8 mouse cellular contexts compared by ENCODE assay signal in the genomic region with DNA sequence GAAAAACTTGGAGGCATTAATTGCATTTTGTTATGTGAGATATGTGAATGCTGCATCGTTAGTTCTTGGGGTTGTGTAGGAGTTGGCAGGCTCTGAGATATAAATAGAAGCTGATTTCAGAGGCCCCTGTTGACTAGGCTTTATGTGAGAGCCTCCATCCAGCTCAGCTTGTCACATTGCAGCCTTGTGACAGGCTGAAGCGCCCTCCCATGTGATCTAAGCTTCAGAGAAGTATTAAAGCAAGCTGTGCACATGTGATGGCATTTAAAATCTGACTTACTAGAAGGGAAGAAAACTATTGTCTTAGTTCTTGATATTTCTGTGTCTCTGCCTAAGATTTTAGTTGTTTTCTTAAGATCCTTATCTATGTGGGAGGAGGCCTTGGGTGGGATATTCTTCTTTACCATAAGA. TPM values are rescaled to one million over a fixed set of nuclear protein-coding genes. Genes with fewer than 3 reads are reported as not detected.
A peak's percentile ranks its signal among the peaks of the same experiment; 100 is the strongest.
DNase-seq lines count a peak whose midpoint lies in the region; ATAC-seq lines count a peak whose summit lies in the region.

No protein-coding gene starts in this region.

- peak overlapping the region; percentile 47 for H3K9ac ChIP-seq in embryonic facial prominence, embryonic 11.5 days (replicated peaks; ENCODE audit: low read length)
- H3K9ac ChIP-seq in midbrain, embryonic 11.5 days (ENCODE audit: low read length) = peak overlapping the region; percentile 66

- peak overlapping the region; percentile 55 for H3K4me2 ChIP-seq in embryonic facial prominence, embryonic 11.5 days (ENCODE audit: low read depth, low read length)
- H3K4me2 ChIP-seq in midbrain, embryonic 11.5 days = peak overlapping the region; percentile 55

- peak; percentile 89 for DNase-seq in 416B (ENCODE audit: low read depth)
- peak; percentile 73 for DNase-seq in adrenal gland, postnatal 14 days
- DNase-seq in embryonic facial prominence, embryonic 11.5 days (ENCODE audit: low spot score) = peak; percentile 72
- peak; percentile 99 for DNase-seq in heart, adult 11 months
- DNase-seq in kidney, adult 11 months = peak; percentile 68
- peak; percentile 42 for DNase-seq in limb, embryonic 10.5 days (ENCODE audit: low spot score)
- DNase-seq in midbrain, embryonic 11.5 days (ENCODE audit: low spot score, missing footprints) = peak; percentile 94
- peak; percentile 96 for DNase-seq in skeletal muscle tissue, adult 2 months (ENCODE audit: low read depth, low spot score)

- peaks cover 5% of the 10 kb centered on the region for H3K36me3 ChIP-seq in embryonic facial prominence, embryonic 11.5 days (replicated peaks; ENCODE audit: control insufficient read depth, insufficient read depth, low read depth, low read length)
- peaks cover 30% of the 10 kb centered on the region for H3K36me3 ChIP-seq in limb, embryonic 10.5 days
- H3K36me3 ChIP-seq in midbrain, embryonic 11.5 days (ENCODE audit: control insufficient read depth, insufficient read depth, low read length) = peaks cover 9% of the 10 kb centered on the region; the same call in 1 of the 2 replicates

- no peaks in the 10 kb centered on the region for H3K9me3 ChIP-seq in embryonic facial prominence, embryonic 11.5 days (replicated peaks; ENCODE audit: control insufficient read depth, low read length)
- H3K9me3 ChIP-seq in limb, embryonic 10.5 days (replicated peaks) = no peaks in the 10 kb centered on the region
- no peaks in the 10 kb centered on the region for H3K9me3 ChIP-seq in midbrain, embryonic 11.5 days (ENCODE audit: control insufficient read depth, low read length)

- no peaks in the 10 kb centered on the region for H3K27me3 ChIP-seq in embryonic facial prominence, embryonic 11.5 days (ENCODE audit: control insufficient read depth, insufficient read depth, low read length)
- H3K27me3 ChIP-seq in limb, embryonic 10.5 days (ENCODE audit: low read depth, poor library complexity, severe bottlenecking) = no peaks in the 10 kb centered on the region
- H3K27me3 ChIP-seq in midbrain, embryonic 11.5 days (ENCODE audit: control insufficient read depth, insufficient read depth, low read length) = no peaks in the 10 kb centered on the region

- no peak for ATAC-seq in embryonic facial prominence, embryonic 11.5 days (replicated peaks; ENCODE audit: insufficient number of reproducible peaks, low FRiP score, low TSS enrichment, low read depth)
- ATAC-seq in midbrain, embryonic 11.5 days (ENCODE audit: low FRiP score) = no peak

- H3K4me1 ChIP-seq in embryonic facial prominence, embryonic 11.5 days (ENCODE audit: control insufficient read depth, insufficient read depth, low read length) = no peaks in the 10 kb centered on the region
- H3K4me1 ChIP-seq in limb, embryonic 10.5 days = peaks cover 10% of the 10 kb centered on the region; the same call in 1 of the 2 replicates
- peaks cover 13% of the 10 kb centered on the region for H3K4me1 ChIP-seq in midbrain, embryonic 11.5 days (ENCODE audit: control insufficient read depth, insufficient read depth, low read length)

- WGBS in embryonic facial prominence, embryonic 11.5 days = 3% methylated on average over 2 of the region's 2 CpGs
- 3% methylated on average over 2 of the region's 2 CpGs for WGBS in limb, embryonic 10.5 days
- WGBS in midbrain, embryonic 11.5 days = 0% methylated on average over 2 of the region's 2 CpGs

- no peak overlapping the region for H3K27ac ChIP-seq in embryonic facial prominence, embryonic 11.5 days (replicated peaks; ENCODE audit: low read depth, low read length)
- no peak overlapping the region for H3K27ac ChIP-seq in limb, embryonic 10.5 days
- H3K27ac ChIP-seq in midbrain, embryonic 11.5 days (ENCODE audit: low read depth, low read length) = no peak overlapping the region

- H3K4me3 ChIP-seq in embryonic facial prominence, embryonic 11.5 days (ENCODE audit: low read depth, low read length) = peak overlapping the region; percentile 64
- H3K4me3 ChIP-seq in limb, embryonic 10.5 days = peak overlapping the region; percentile 91
- peak overlapping the region; percentile 96 for H3K4me3 ChIP-seq in midbrain, embryonic 11.5 days (ENCODE audit: low read depth, low read length)

RNA-seq across cellular contexts. Expression of gene Zfand5, which starts 2.1 kb away (rescaled TPM):
- total RNA-seq in adrenal gland, postnatal 14 days (2021) = 210 and 226 TPM in 2 replicates
- polyA plus RNA-seq in embryonic facial prominence, embryonic 11.5 days (2014; fragmentation: Nextera tagmentation; extraction: Ambion mirVana) = 155 and 167 TPM in 2 replicates
- 82.5 and 92.6 TPM in 2 replicates for polyA plus RNA-seq in limb, embryonic 10.5 days (2016; fragmentation: Nextera tagmentation; extraction: Ambion mirVana)
- polyA plus RNA-seq in midbrain, embryonic 11.5 days (2014; fragmentation: Nextera tagmentation; extraction: Ambion mirVana) = 186 and 191 TPM in 2 replicates

Comparison
In these comparisons a context has a peak if more than half of its experiments do, and no peak if none do; other contexts are left out.
1. DNase-seq: peak in every context shown above with its lines; median percentile 99 in heart, adult 11 months; 96 in skeletal muscle tissue, adult 2 months; 94 in midbrain, embryonic 11.5 days; 89 in 416B; 73 in adrenal gland, postnatal 14 days; 72 in embryonic facial prominence, embryonic 11.5 days; 68 in kidney, adult 11 months; 42 in limb, embryonic 10.5 days.